Mouse (Mus musculus): ENCODE measurements at regions not wholly inside any gene's neighbourhood (a gene's known extent, or its start where the extent isn't known, plus 50 kb on each side); places are given as distances from the start of the nearest gene placed in this dataset.

DNA sequence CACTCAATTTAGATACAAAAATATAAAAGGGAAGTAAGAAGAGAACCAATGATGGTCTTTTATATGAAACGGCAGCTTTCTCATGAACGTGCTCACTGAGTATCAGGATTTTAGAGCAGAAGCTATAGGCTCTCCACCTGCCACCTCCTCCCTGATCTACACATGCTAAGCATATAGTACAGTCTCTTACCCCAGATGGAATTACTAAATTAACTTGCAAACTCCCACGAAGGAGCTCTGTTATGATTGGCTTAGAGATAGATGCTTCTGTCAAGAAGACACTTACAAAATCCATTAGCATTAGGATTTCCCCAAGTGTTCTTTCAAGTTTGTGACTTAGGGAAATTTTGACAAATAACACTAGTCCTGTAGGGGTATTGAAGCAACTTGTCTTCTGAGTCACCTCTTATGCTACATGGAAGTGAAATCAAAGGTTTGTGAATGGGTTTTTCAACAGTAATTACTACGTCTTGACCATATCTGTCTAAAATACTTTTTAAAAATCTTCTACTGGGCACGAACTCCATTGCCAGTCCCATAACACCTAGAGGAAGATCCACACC is 60.6 kb downstream of the Crygs start:
- Histone ChIP-seq H3K4me1 (ENCODE audit: control insufficient read depth, insufficient read depth, low read depth, low read length) (no peaks in the 10 kb centered on the region), H3K27me3 (replicated peaks; ENCODE audit: control insufficient read depth, insufficient read depth, low read length) (no peaks in the 10 kb centered on the region), H3K9me3 (ENCODE audit: control insufficient read depth, low read length) (no peaks in the 10 kb centered on the region), H3K9ac (ENCODE audit: low read depth, low read length) (no peak overlapping the region), H3K4me2 (ENCODE audit: low read length) (no peak overlapping the region), H3K36me3 (ENCODE audit: control insufficient read depth, insufficient read depth, low read length) (no peaks in the 10 kb centered on the region), H3K4me3 (ENCODE audit: low read length) (no peak overlapping the region), H3K27ac (ENCODE audit: low read depth, low read length) (no peak overlapping the region)
- WGBS, result 92% methylated on average over 5 of the region's 5 CpGs
- ATAC-seq, result no peak

DNA sequence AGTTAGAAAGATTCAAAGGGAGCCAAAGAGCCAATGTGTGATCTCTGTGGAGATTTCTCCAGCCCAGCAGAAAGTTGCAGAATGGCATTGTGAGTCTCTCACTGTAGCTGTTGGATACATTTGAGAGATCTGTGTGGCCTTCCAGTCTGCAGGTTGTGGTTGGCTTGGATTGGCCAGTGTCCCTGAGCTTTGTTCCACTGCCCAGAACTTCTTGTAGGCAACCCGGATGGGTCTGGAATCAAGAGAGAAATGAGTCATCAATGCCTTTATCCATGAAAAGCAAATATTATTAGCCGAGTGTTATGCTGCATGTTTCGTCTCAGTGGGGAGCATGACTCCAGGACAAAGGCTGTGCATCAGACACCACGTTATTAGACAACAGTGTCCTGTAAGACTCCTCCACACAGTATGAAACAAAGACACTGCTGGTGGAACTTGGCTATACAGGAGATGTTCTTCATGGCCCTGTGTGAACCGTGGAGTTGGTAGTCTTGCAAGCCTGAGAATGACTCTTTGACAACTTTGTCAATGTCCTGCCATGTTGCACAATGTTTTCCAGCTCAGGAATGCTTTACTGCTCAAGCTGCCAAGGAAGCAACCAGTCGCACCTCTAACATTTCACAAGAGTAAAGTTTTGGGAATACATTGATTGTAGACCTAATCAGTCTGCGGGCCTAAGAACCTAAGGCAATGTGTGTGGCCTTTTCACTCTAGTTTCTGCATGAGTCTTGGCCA is 67.1 kb downstream of the Crygs start:
- ATAC-seq, result no peak
- Histone ChIP-seq H3K4me3 (ENCODE audit: low read length) (no peak overlapping the region), H3K27ac (ENCODE audit: low read depth, low read length) (no peak overlapping the region), H3K36me3 (ENCODE audit: control insufficient read depth, insufficient read depth, low read length) (no peaks in the 10 kb centered on the region), H3K9me3 (ENCODE audit: control insufficient read depth, low read length) (peaks cover 4% of the 10 kb centered on the region; the same call in 1 of the 2 replicates), H3K9ac (ENCODE audit: low read depth, low read length) (no peak overlapping the region), H3K27me3 (replicated peaks; ENCODE audit: control insufficient read depth, insufficient read depth, low read length) (no peaks in the 10 kb centered on the region), H3K4me2 (ENCODE audit: low read length) (no peak overlapping the region), H3K4me1 (ENCODE audit: control insufficient read depth, insufficient read depth, low read depth, low read length) (no peaks in the 10 kb centered on the region)
- WGBS, result 81% methylated on average over 7 of the region's 7 CpGs

DNA sequence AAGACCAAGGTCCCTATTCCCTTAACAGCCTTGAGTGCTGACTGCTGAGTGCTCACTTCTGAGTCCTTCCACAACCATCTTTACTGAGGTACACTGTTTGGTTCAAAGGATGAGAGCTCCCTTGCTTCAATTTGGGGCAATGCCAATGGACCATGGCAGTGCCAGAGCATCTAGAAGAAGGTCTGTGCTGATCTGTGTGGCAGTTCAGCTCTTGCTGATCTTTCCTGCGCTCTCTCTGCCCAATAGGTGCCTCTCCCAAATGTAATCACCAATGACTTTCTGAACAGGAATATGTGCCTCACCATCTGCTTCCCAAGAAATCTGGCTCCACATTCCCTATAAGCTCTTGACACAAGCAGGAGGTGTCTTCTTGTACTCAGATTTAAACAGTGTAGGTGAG is 67.9 kb downstream of the Crygs start:
- Histone ChIP-seq H3K4me2 (ENCODE audit: low read length) (no peak overlapping the region), H3K4me3 (ENCODE audit: low read length) (no peak overlapping the region), H3K27ac (ENCODE audit: low read depth, low read length) (no peak overlapping the region), H3K36me3 (ENCODE audit: control insufficient read depth, insufficient read depth, low read length) (no peaks in the 10 kb centered on the region), H3K27me3 (replicated peaks; ENCODE audit: control insufficient read depth, insufficient read depth, low read length) (no peaks in the 10 kb centered on the region), H3K4me1 (ENCODE audit: control insufficient read depth, insufficient read depth, low read depth, low read length) (no peaks in the 10 kb centered on the region), H3K9me3 (ENCODE audit: control insufficient read depth, low read length) (peaks cover 4% of the 10 kb centered on the region; the same call in 1 of the 2 replicates), H3K9ac (ENCODE audit: low read depth, low read length) (no peak overlapping the region)
- ATAC-seq, result no peak
- WGBS, result 96% methylated on average over 1 of the region's 1 CpGs

DNA sequence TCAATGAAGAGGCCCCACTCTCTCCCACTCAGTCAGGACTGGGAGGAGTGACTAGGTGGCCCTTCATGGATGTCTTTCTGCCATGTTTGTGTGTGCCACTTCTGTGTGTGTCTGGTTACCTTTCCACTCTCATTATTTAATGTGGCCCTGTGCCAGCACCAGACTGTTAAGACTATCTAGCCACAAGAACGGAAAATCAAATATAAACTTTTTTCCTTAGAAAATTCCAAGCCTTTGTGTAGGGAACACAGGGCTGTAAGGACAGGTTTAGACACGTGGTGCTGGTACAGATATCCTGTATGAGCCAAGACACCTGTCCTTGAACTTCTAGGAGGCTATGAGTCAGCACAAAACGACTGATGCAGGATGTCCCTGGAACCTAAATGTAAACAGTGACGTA is 69.9 kb downstream of the Crygs start:
- Histone ChIP-seq H3K9me3 (ENCODE audit: control insufficient read depth, low read length) (peaks cover 4% of the 10 kb centered on the region; the same call in 1 of the 2 replicates), H3K4me3 (ENCODE audit: low read length) (no peak overlapping the region), H3K27ac (ENCODE audit: low read depth, low read length) (no peak overlapping the region), H3K27me3 (replicated peaks; ENCODE audit: control insufficient read depth, insufficient read depth, low read length) (no peaks in the 10 kb centered on the region), H3K4me1 (ENCODE audit: control insufficient read depth, insufficient read depth, low read depth, low read length) (no peaks in the 10 kb centered on the region), H3K4me2 (ENCODE audit: low read length) (no peak overlapping the region), H3K9ac (ENCODE audit: low read depth, low read length) (no peak overlapping the region), H3K36me3 (ENCODE audit: control insufficient read depth, insufficient read depth, low read length) (no peaks in the 10 kb centered on the region)
- WGBS, result 77% methylated on average over 4 of the region's 4 CpGs
- ATAC-seq, result no peak

DNA sequence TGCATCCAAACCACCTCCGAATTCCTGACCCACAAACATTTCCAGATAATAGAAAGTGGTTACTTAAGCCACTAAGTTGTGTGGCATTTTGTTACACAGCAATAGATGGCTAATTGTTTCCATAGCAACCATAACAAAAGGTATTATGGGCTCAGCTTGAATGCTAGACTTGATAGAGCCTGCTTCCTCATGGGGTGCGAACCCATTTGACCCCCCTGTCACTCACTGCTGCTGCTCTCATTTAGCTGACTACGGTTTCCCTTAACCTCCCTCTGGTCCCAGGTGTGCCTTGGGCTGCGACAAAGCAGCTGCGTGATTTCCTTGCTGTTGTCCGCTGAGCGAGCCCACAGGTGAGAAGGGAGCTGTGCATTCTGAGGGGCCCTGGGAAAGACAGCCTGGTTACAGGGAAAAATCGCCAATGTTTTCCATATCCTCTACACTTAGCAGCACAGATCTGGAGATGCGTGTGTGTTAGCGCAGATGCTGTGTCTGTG is 76.8 kb downstream of the Crygs start:
- Histone ChIP-seq H3K4me2 (ENCODE audit: low read length) (no peak overlapping the region), H3K27me3 (replicated peaks; ENCODE audit: control insufficient read depth, insufficient read depth, low read length) (no peaks in the 10 kb centered on the region), H3K9ac (ENCODE audit: low read depth, low read length) (no peak overlapping the region), H3K27ac (ENCODE audit: low read depth, low read length) (no peak overlapping the region), H3K36me3 (ENCODE audit: control insufficient read depth, insufficient read depth, low read length) (no peaks in the 10 kb centered on the region), H3K4me1 (ENCODE audit: control insufficient read depth, insufficient read depth, low read depth, low read length) (peaks cover 7% of the 10 kb centered on the region; the same call in 1 of the 2 replicates), H3K4me3 (ENCODE audit: low read length) (no peak overlapping the region), H3K9me3 (ENCODE audit: control insufficient read depth, low read length) (no peaks in the 10 kb centered on the region)
- peak; percentile 84 for ATAC-seq
- 31% methylated on average over 10 of the region's 10 CpGs for WGBS

DNA sequence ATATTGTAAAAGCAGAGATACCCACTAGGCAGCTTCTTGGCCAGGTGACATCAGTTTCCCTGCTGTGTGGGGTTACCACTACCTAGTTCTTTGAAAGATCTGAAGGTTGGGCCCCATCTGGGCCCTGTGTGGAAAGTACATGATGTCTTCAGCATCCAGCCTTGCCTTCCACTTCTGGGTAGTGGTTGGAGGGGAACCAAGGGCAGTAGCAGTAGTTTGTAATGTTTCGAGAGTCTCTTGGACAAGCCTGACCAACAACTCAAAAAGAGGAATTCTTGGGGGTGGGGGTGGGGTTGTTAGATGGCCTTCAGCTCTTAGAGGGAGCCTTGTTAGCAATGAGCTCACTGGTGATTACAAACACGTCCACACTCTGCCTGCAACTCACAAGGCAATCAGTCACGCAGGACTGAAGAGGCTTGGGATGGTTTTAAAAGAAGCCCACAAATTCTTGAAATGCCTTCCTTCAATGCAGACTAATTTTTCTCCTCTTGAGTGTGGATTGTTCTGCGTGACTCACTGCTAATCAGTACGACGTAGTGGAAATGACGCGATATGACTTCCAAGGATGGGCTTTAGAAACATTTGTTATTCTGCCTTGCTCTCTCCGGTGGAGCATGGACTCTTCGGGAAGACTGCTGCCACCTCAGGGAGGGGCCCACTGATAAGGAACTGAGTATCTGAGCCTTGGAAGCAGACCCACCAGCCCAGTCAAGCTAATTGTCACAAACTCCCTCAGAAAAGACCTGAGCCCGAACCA is 76.9 kb upstream of the Dgkg start:
- Histone ChIP-seq H3K27me3 (replicated peaks; ENCODE audit: control insufficient read depth, insufficient read depth, low read length) (no peaks in the 10 kb centered on the region), H3K4me3 (ENCODE audit: low read length) (no peak overlapping the region), H3K9ac (ENCODE audit: low read depth, low read length) (no peak overlapping the region), H3K36me3 (ENCODE audit: control insufficient read depth, insufficient read depth, low read length) (no peaks in the 10 kb centered on the region), H3K4me1 (ENCODE audit: control insufficient read depth, insufficient read depth, low read depth, low read length) (peaks cover 7% of the 10 kb centered on the region; the same call in 1 of the 2 replicates), H3K9me3 (ENCODE audit: control insufficient read depth, low read length) (no peaks in the 10 kb centered on the region), H3K4me2 (ENCODE audit: low read length) (no peak overlapping the region), H3K27ac (ENCODE audit: low read depth, low read length) (no peak overlapping the region)
- 17% methylated on average over 11 of the region's 11 CpGs for WGBS
- peak; percentile 40 for ATAC-seq

DNA sequence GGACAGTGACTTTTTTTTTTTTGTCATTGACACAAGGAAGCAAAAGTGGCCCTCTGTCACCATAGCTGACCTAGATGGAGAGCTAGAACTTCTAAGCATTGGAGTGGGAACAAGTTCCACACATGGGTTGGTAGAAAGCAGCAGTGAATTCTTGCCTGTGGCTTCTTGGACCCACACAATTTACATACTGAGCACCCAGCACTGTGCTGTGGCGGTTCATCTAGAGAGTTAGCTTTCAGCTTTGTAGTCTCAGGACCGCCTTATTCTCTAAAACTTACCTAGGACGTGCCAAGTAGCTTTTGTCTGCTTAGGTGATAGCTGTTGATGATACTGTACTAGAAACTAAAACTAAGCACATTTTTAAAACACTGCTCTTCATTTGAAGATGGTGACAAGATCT is 72.1 kb upstream of the Dgkg start:
- H3K9me3 ChIP-seq (ENCODE audit: control insufficient read depth, low read length), result no peaks in the 10 kb centered on the region
- H3K4me1 ChIP-seq (ENCODE audit: control insufficient read depth, insufficient read depth, low read depth, low read length), result 0 out of 2 replicates have a peak, but pooled peaks cover 2% of the 10 kb centered on the region
- H3K4me3 ChIP-seq (ENCODE audit: low read length), result no peak overlapping the region
- H3K27ac ChIP-seq (ENCODE audit: low read depth, low read length), result no peak overlapping the region
- no peak overlapping the region for H3K4me2 ChIP-seq (ENCODE audit: low read length)
- H3K36me3 ChIP-seq (ENCODE audit: control insufficient read depth, insufficient read depth, low read length), result no peaks in the 10 kb centered on the region
- no peaks in the 10 kb centered on the region for H3K27me3 ChIP-seq (replicated peaks; ENCODE audit: control insufficient read depth, insufficient read depth, low read length)
- WGBS, result 87% methylated on average over 3 of the region's 3 CpGs
- no peak for ATAC-seq
- no peak overlapping the region for H3K9ac ChIP-seq (ENCODE audit: low read depth, low read length)

DNA sequence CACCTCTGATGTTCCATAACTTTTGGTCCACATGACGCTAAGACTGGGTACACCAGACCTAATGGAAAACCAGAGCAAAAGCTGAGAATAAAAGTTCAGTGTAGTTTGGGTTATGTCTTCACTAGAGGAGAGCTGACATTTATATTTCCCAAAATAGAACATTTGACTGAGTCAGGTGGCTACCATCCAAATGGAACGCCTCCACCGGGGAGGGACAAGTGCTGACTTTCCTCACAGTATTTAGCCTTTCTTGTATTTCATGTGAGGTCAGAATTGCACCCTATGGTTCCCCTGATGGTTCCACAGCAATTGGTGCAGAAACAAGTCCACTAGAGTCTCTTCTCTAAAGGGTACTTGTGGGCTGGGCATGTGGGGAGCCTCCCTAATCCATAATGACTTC is 68.2 kb upstream of the Dgkg start:
- 94% methylated on average over 3 of the region's 3 CpGs for WGBS
- Histone ChIP-seq H3K36me3 (ENCODE audit: control insufficient read depth, insufficient read depth, low read length) (no peaks in the 10 kb centered on the region), H3K27ac (ENCODE audit: low read depth, low read length) (no peak overlapping the region), H3K4me3 (ENCODE audit: low read length) (no peak overlapping the region), H3K27me3 (replicated peaks; ENCODE audit: control insufficient read depth, insufficient read depth, low read length) (no peaks in the 10 kb centered on the region), H3K4me2 (ENCODE audit: low read length) (no peak overlapping the region), H3K9ac (ENCODE audit: low read depth, low read length) (no peak overlapping the region), H3K9me3 (ENCODE audit: control insufficient read depth, low read length) (no peaks in the 10 kb centered on the region), H3K4me1 (ENCODE audit: control insufficient read depth, insufficient read depth, low read depth, low read length) (no peaks in the 10 kb centered on the region)
- ATAC-seq, result no peak

DNA sequence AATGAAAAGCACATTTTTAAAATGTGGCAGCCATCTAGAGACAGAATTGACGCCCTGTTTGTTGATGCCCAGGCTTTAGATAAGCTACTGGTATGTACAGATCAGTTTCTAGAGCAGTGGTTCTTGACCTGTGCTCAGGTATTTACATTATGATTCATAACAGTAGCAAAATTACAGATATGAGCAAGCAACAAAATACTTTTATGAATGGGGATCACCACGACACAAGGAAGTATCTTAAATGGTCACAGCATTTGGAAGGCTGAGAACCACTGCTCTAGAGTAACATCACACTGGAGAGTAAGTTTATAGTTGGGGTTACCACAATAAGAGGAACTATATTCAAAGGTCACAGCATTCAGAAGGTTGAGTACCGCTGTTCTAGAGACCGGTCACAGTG is 66.3 kb upstream of the Dgkg start:
- no peak for ATAC-seq
- Histone ChIP-seq H3K36me3 (ENCODE audit: control insufficient read depth, insufficient read depth, low read length) (no peaks in the 10 kb centered on the region), H3K27me3 (replicated peaks; ENCODE audit: control insufficient read depth, insufficient read depth, low read length) (no peaks in the 10 kb centered on the region), H3K9ac (ENCODE audit: low read depth, low read length) (no peak overlapping the region), H3K4me2 (ENCODE audit: low read length) (no peak overlapping the region), H3K9me3 (ENCODE audit: control insufficient read depth, low read length) (no peaks in the 10 kb centered on the region), H3K27ac (ENCODE audit: low read depth, low read length) (no peak overlapping the region), H3K4me1 (ENCODE audit: control insufficient read depth, insufficient read depth, low read depth, low read length) (no peaks in the 10 kb centered on the region), H3K4me3 (ENCODE audit: low read length) (no peak overlapping the region)
- 92% methylated on average over 4 of the region's 4 CpGs for WGBS
